Mouse (Mus musculus): ENCODE measurements at regions not wholly inside any gene's neighbourhood (a gene's known extent, or its start where the extent isn't known, plus 50 kb on each side); places are given as distances from the start of the nearest gene placed in this dataset.
"Not testable (repeated sequence)": the region's sequence is repeated elsewhere in the genome, so short reads cannot be mapped to it uniquely, and the experiment has no call there.

GRCm38 (mm10) chr12:65420127-65420526 is 194.8 kb downstream of the Wdr20rt start:
- DNase-seq = no peak

DNA sequence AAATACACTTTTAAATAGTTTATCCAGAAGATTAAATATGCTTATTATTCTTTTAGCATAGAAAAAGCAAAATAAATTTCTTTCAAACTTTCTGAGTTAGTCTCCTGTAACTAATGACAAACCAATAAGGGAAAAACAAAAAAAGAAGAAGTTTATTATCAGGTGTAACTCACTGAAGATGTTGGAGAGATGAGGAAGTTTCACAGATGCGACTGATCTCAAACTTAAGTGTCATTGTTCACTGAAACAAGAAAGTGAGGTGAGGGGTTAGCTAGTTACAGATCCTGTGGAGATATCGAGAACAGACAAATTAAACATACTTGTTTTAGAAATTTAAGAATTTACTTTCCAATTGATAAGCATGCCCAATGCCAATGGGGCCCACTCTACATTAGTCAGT is 199.2 kb downstream of the Wdr20rt start:
- DNase-seq = no peak

DNA sequence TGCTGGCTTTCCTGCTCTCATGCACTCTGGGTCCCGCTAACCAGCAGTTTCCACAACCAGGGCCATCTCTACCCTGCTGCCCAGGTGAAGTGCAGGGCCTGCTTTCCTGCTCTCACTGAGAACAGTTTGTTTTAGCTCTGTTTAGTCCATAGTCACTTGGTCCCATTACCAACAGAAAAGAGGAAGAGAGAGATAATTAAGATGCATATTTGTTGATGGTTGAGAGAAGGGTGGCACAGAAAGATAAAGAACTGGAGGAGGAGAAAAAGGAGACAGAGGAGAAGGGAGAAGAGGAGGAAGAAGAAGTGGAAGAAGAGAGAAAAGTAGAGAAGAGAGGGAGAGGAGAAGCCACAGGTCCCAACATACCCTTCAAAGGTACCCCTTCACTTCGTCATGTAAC is 200.1 kb downstream of the Wdr20rt start:
- DNase-seq = no peak

DNA sequence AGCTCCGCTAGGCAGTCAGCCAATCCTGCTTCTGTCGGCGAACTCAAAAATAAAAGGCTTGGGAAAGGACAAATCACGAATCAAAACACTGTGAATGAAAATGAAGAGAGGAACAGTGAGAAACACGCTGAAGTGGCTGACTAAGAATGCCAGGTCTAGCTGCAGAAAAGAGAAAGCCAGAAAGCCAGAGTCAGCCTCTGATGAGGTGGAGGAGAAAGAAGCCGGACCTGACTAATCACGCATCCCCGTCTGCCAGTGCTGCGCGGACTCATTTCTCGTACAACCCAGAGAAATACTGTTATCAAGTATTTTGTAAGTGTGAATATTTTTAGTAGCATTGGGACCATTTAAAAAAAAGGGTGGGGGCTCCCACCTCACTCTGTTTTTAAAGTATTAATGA is 201.6 kb downstream of the Wdr20rt start:
- DNase-seq = no peak

- no peak for DNase-seq
These were observed 203.1 kb downstream of the Wdr20rt start for GRCm38 (mm10) chr12:65428214-65428981.

GRCm38 (mm10) chr12:65450845-65451244 is 225.5 kb downstream of the Wdr20rt start:
- DNase-seq = no peak

GRCm38 (mm10) chr12:65455683-65456082 is 230.4 kb downstream of the Wdr20rt start:
- no peak for DNase-seq

- no peak for DNase-seq
These were observed 231.6 kb downstream of the Wdr20rt start for GRCm38 (mm10) chr12:65456956-65457355.

- DNase-seq = no peak
These were observed 238.9 kb downstream of the Wdr20rt start for GRCm38 (mm10) chr12:65464246-65464645.

- not testable (repeated sequence) for DNase-seq
These were observed 253.4 kb downstream of the Wdr20rt start for GRCm38 (mm10) chr12:65478674-65479073.

GRCm38 (mm10) chr12:65480829-65481228 is 255.5 kb downstream of the Wdr20rt start:
- no peak for DNase-seq

DNA sequence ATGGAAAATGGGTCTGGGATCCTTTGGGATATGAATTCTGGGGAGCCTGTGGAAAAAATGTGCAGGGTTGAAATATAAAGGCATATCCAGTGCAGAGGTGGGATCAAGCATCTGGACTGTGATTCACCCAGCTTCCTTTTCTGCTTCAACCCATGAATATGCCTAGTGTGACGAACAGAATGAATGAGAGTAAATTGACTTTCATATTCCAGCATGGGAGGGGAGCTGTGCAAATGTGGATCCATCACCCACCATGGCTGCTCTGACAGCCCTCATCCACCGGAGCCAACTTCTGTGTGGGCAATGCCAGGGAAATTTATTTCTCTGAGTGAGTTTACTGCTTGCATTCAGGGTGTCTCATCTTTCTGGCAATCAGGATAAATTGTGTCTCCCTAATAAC is 265.8 kb downstream of the Wdr20rt start:
- no peak for DNase-seq

DNA sequence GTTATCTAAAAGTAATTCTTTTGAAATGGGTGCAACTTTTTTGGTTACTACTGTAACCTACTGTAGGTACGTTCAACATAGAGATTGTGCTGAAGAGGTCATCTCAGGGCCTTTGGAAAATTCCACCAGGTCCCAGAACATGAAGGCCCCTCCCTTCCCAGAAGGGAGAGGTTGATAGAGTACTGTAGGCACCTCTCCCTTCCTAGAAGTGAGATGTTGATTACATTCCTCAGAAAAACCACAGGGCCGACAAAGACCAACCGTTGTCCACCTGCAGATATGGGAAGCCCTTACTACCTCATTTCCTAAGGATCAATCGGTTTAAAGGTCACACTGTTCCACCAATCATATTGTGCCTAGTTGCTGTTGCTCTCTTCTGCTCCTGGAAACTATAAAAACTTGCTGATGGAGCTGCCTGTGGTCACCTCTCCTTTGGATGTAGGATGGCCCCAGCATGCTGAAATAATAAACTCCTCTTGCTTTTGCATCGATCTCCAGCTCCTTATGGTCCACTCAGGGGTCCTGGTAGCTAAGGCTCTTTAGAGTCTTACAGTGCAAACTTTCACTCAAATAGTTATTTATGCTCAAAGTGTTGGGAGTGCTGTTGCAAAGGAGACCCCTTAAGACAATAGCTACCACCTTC is 269.2 kb downstream of the Wdr20rt start:
- no peak for DNase-seq

DNA sequence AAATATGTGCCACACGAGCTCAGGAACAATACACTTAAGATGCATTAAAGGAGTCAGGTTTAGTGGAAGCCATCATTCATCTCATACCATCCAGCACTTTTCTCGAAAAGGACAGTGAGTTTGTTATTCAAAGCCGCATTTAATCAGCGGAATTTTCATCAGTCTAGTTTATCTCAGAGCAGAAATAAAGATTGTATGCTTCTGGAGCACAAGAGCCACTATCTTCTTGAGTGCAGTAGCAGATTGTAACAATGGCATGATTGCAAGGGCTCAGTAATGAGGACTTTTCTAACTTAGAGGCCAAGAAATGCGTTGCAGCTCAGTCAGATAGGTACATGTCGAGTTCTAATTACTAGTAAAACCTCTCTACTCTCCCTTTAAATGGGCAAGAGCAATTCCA is 271.3 kb downstream of the Wdr20rt start:
- DNase-seq = no peak

DNA sequence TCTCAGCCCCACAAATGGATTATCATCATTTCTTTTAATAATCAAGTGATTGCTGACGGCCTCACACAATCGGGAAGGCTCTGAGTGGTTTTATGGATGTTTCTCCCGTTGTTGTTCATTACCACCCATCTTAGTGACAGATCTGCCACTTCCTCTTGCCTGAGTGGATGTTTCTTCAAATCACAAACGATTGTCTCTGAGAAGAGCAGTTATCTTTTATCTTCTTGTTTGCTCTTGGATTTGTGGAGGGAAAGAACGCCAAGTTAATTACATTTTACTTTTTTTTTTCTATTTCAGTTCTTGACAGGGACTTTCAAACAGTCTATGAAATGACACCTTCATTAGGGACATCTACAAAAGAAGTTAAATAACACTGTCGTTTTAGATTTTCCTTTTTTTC is 272.3 kb downstream of the Wdr20rt start:
- no peak for DNase-seq

DNA sequence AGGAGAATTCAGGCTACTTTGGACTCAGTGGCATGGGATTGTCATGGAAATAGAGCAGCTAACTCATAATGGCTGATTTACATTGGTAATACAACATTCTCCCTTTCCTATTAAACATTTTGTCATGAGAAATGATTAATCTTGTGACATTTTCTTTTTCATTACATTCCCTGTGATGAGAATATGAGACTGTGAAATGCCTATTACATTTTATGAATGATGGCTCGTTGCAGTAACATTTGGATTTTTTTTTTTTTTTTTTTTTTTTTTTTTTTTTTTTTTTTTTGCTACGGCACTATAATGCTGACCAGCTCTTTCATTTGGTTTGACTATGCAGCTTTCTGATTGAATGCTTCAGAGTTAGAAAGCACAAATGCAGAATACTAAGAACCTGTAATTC is 276.1 kb downstream of the Wdr20rt start:
- no peak for DNase-seq

DNA sequence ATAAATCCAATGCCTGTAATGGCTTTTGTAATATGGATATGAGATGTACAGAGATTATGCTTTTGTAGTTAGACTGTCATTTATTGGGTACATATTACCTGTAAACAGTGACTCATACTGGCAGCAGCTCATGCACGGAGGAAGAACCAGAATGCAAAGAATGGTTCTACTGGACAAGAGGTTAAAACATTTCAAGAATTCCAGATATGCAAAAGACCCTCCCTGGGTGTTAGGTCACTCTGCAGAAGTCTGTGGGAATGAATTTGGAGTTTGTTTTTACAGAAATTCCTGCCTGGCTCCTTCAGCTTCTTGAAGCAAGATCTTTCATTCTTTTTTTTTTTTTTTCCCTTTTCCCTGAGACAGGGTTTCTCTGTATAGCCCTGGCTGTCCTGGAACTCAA is 276.7 kb downstream of the Wdr20rt start:
- DNase-seq = no peak

DNA sequence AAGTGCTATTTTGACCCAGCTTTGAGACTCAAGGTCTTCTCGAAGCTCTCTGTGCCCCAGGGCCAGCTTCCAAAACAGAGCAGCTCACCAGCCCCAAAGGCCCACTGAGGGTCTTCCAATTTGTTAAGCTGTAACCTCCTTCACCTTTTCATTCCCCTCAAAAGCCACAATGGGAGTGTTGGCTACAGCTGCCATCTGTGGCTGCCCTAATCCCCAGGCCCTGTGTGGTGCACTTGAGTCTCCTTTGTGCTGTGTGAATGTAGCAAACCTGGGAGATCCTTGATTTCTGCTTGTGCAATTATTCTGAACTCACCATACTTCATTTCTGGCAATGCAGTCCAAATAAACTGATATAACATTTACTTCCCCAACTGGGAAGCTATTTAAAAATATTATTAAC is 287.8 kb downstream of the Wdr20rt start:
- no peak for DNase-seq

DNA sequence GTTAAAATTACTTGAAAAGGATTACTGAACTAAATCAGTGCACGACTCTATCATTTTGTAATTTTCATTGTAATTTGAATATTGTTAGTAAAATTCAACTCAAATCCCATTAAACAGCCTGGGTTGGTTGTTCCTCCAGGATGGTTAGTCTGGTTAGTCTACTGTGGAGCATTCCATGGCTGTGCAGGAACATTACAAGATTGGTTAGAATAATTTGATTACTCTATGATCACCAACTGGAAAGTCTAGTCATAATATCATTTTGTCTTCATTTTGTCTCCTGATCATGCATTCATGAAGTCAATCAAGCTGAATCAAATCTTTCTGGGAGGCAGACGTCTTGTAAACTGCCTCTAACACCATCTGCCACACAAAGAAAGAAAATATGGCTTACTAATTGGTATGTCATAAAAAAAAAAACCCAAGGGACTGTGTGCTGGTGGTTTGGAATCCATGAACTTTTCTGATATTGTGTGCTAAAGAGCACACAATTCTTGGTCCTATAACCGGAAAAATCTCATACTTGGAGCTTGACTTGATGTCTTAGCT is 308.9 kb downstream of the Wdr20rt start:
- DNase-seq = no peak

DNA sequence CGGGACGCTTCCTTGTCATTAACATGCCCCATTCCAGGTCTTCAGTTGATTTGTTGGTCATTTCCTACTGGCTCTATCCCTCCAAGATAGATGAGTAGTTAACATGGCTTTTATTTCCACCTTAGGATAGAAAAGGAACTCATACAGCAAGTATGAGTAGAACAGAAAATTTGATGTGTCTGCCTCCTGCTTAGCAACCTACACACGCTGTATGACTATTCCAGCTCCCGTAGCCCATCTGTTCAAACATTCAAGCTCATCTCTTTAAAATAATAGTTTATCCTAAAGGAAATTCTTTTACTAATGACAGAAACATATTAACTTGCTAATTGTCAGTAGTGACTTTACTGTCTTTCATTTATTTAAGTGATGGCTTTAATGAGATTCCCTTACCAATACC is 323.0 kb downstream of the Wdr20rt start:
- no peak for DNase-seq

GRCm38 (mm10) chr12:65552230-65552629 is 326.9 kb downstream of the Wdr20rt start:
- no peak for DNase-seq

GRCm38 (mm10) chr12:65559036-65559435 is 333.7 kb downstream of the Wdr20rt start:
- no peak for DNase-seq

- no peak for DNase-seq
These were observed 334.5 kb downstream of the Wdr20rt start for GRCm38 (mm10) chr12:65559809-65560208.

- peak; percentile 4 for DNase-seq
These were observed 346.3 kb downstream of the Wdr20rt start for GRCm38 (mm10) chr12:65571633-65572032.
